Mouse (Mus musculus) liver, postnatal 0 days (tissue): ENCODE measurements around the gene Fbxw9. TPM values are rescaled to one million over a fixed set of nuclear protein-coding genes. Genes with fewer than 3 reads are reported as not detected.
A peak's percentile ranks its signal among the peaks of the same experiment; 100 is the strongest.

ENCODE experiments used
- ATAC-seq: fragments of 200-750 bp; cut with Nextera tagmentation; 2 replicates; pipeline ENCODE4 v1.8.0; 2017; ENCODE audit warnings: mild to moderate bottlenecking, moderate library complexity
- DNase-seq: peaks from one replicate; pipeline ENCODE4 v3.0.0-alpha.2; 2016
- H3K27ac ChIP-seq: fragments of 300-500 bp; sonication (generic); 2 replicates; pipeline ENCODE4 v1.5.1; 2014; ENCODE audit warnings: antibody characterized with exemption, moderate library complexity, mild to moderate bottlenecking, low read depth
- H3K27me3 ChIP-seq: fragments of 300-500 bp; sonication (generic); 2 replicates; pipeline ENCODE4 v1.6.1; 2014; ENCODE audit warnings: low read length, control low read depth, mixed read lengths; ENCODE audit not compliant: insufficient read depth
- H3K36me3 ChIP-seq: fragments of 300-500 bp; sonication (generic); replicated peaks from 2 replicates; pipeline ENCODE4 v1.6.1; 2014; ENCODE audit warnings: mild to moderate bottlenecking, control low read depth, low read length, moderate library complexity, mixed read lengths; ENCODE audit not compliant: insufficient read depth
- H3K4me1 ChIP-seq: fragments of 300-500 bp; sonication (generic); 2 replicates; pipeline ENCODE4 v1.6.1; 2014; ENCODE audit warnings: antibody characterized with exemption, mild to moderate bottlenecking, control low read depth; ENCODE audit not compliant: insufficient read depth
- H3K4me2 ChIP-seq: fragments of 300-500 bp; sonication (generic); 2 replicates; pipeline ENCODE4 v1.6.1; 2014; ENCODE audit warnings: low read depth, mild to moderate bottlenecking, low read length, moderate library complexity, mixed read lengths
- H3K4me3 ChIP-seq: fragments of 300-500 bp; sonication (generic); 2 replicates; pipeline ENCODE4 v1.5.1; 2014; ENCODE audit warnings: low read depth, low read length
- H3K9ac ChIP-seq: fragments of 300-500 bp; sonication (generic); replicated peaks from 2 replicates; pipeline ENCODE4 v1.6.1; 2014; ENCODE audit warnings: mild to moderate bottlenecking, moderate library complexity
- H3K9me3 ChIP-seq: fragments of 300-500 bp; sonication (generic); 2 replicates; pipeline ENCODE4 v1.6.1; 2016; ENCODE audit warnings: mild to moderate bottlenecking, control low read depth, low read length, mixed read lengths
- CTCF ChIP-seq: sonication (generic); IDR thresholded peaks from 2 replicates; pipeline ENCODE4 v1.5.1; 2016; ENCODE audit warnings: antibody characterized with exemption, low read depth
- EP300 ChIP-seq: IDR thresholded peaks from 2 replicates; pipeline ENCODE4 v1.6.1; 2016; ENCODE audit warnings: antibody characterized with exemption, low read depth, mild to moderate bottlenecking
- WGBS: fragments of 180-500 bp; shearing (Covaris S2); extraction: QIAGEN DNeasy Blood & Tissue Kit; methylation state at CpG from one replicate; pipeline ENCODE4 v1.1.7; 2014; ENCODE audit not compliant: insufficient replicate concordance; 5-methylcytosine and 5-hydroxymethylcytosine counted together
- microRNA-seq: library from miRNA; unstranded; fragments of <30 nt; microRNA quantifications from one replicate; pipeline ENCODE4, GENCODE M21; 2016
- polyA plus RNA-seq: library from polyadenylated mRNA; unstranded; fragments of >200 nt; fragmentation: Nextera tagmentation; extraction: Ambion mirVana; gene quantifications from 2 replicates; pipeline ENCODE4 v1.2.1, GENCODE M21; 2015

Fbxw9 gene
- polyA plus RNA-seq, 1 experiment from 2014 or later: 14.4 TPM

DNA sequence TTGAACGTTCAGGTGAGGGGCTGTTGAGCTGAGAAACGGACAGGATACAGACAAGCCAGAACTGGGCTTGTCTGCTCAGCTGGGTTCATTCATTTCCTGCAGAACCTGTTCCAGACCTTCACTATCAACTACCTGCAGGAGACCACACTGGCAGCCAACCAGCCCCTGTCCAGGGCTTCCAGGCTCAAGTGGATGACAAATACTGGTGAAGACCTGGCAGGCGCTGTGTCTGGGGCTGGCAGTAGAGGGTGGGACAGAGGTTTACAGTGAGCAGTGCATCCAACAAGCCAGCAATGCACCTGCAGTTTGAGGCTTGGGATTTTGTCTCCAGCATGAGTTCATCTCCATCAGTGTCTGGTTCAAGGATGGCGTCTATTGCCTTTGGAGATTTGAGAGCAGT, 37.0 kb downstream of the Fbxw9 start:
- Histone ChIP-seq H3K27ac (no peak overlapping the region), H3K9me3 (0 out of 2 replicates have a peak, but pooled peaks cover 2% of the 10 kb centered on the region), H3K4me1 (no peaks in the 10 kb centered on the region), H3K36me3 (peaks cover 45% of the 10 kb centered on the region), H3K4me2 (no peak overlapping the region), H3K4me3 (no peak overlapping the region), H3K27me3 (no peaks in the 10 kb centered on the region), H3K9ac (no peak overlapping the region)
- WGBS: 78% methylated on average over 4 of the region's 4 CpGs
- DNase-seq (no peak), ATAC-seq (no peak)
- TF ChIP-seq CTCF (no peak), EP300 (no peak)

DNA sequence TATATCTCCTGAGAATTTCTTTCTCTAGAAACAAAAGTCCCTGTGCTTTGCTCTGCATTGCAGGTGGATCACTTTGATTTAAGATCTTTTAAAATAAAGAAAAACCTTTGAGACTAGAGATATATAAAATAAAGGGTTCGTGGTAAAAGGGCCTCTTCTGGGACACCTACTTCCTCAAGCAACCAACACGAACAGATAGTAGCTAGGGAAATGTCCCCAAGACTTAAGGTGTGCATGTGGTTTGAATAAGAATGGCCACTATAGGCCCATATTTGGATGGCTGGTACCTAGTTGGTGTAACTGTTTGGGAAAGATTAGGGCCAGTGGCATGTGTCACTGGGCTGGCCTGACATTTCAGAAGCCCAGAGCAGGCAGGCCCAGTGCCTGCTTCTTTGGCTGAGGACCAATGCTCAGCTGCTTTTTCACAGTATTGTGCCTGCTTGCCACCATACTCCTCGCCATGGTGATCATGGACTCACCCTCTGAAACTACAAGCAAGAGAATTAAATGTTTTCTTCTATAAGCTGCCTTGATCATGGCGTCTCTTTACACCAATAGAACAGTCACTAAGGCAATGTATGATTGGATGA, 40.3 kb downstream of the Fbxw9 start:
- Histone ChIP-seq H3K4me2 (no peak overlapping the region), H3K9ac (no peak overlapping the region), H3K27ac (no peak overlapping the region), H3K4me1 (no peaks in the 10 kb centered on the region), H3K36me3 (peaks cover 27% of the 10 kb centered on the region), H3K4me3 (no peak overlapping the region), H3K9me3 (0 out of 2 replicates have a peak, but pooled peaks cover 2% of the 10 kb centered on the region), H3K27me3 (no peaks in the 10 kb centered on the region)
- DNase-seq (no peak), ATAC-seq (no peak)
- WGBS: 65% methylated on average over 4 of the region's 4 CpGs
- TF ChIP-seq CTCF (no peak), EP300 (no peak)

DNA sequence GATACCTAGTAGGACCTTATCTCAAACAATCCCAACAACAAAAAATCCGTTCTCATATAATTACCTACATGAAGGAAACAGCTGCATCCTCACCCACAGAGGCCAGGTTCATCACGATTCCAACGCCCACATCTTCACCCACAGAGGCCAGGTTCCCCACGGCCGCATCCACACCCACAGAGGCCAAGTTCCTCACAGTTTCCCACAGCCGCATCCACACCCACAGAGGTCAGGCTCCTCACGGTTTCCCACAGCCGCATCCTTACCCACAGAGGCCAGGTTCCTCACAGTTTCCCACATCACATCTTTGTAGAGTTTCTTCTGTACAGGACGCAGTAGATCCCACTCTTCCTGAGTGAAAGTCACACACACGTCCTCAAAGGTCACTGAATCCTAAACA, 53.4 kb downstream of the Fbxw9 start:
- H3K9me3 ChIP-seq: peaks cover 8% of the 10 kb centered on the region
- 80% methylated on average over 10 of the region's 10 CpGs for WGBS

DNA sequence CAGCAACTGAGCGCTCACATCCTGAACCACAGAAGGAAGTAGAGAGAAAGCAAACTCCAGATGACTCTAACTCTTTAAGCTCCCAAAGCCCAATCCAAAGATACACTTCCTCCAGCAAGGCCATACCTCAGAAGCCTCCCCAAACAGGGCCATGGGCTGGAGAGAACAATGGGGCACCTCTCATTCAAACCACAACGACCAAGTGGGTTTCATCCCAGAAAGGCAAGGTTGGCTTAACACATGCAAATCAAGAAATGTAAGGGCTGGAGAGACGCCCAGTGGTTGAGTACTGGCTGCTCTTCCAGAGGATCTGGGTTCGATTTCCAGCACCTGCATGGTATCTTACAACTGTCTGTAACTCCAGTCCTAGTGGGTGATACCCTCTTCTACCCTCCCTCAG, 55.6 kb downstream of the Fbxw9 start:
- TF ChIP-seq CTCF (no peak), EP300 (no peak)
- no peak overlapping the region for H3K4me3 ChIP-seq
- 73% methylated on average over 4 of the region's 4 CpGs for WGBS
- H3K4me1 ChIP-seq: peaks cover 3% of the 10 kb centered on the region; the same call in 1 of the 2 replicates
- H3K9me3 ChIP-seq: peaks cover 3% of the 10 kb centered on the region
- no peak overlapping the region for H3K27ac ChIP-seq
- peak overlapping the region; percentile 56; the same call in 1 of the 2 replicates for H3K4me2 ChIP-seq
- H3K9ac ChIP-seq: no peak overlapping the region
- H3K27me3 ChIP-seq: no peaks in the 10 kb centered on the region
- peaks cover 30% of the 10 kb centered on the region for H3K36me3 ChIP-seq
- ATAC-seq (no peak), DNase-seq (no peak)

More for the DNA sequence above, 53.4 kb downstream of the Fbxw9 start:
- H3K4me1 ChIP-seq: peaks cover 3% of the 10 kb centered on the region; the same call in 1 of the 2 replicates
- ATAC-seq (no peak), DNase-seq (no peak)
- H3K4me3 ChIP-seq: no peak overlapping the region
- no peak overlapping the region for H3K9ac ChIP-seq
- no peak overlapping the region for H3K27ac ChIP-seq
- no peak overlapping the region for H3K4me2 ChIP-seq
- H3K27me3 ChIP-seq: no peaks in the 10 kb centered on the region
- no peak for TF ChIP-seq EP300
- TF ChIP-seq CTCF: no peak
- peaks cover 39% of the 10 kb centered on the region for H3K36me3 ChIP-seq

Small RNA genes within 50 kb of the gene (microRNA-seq; reads per million reads assigned to microRNA genes)
- 1.2 reads per million for gene Gm23388
- gene Mir7070: 1.6 reads per million

Other genes starting within 250 kb of the Fbxw9 start
- gene Dand5, start 237.2 kb upstream of the Fbxw9 start, polyA plus RNA-seq: 2.4 and 2.5 TPM in 2 replicates
- gene Gadd45gip1, start 228.5 kb upstream of the Fbxw9 start, polyA plus RNA-seq: 31.9 and 34.9 TPM in 2 replicates
- gene Rad23a, start 219.4 kb upstream of the Fbxw9 start, polyA plus RNA-seq: 154 and 164 TPM in 2 replicates
- gene Calr, start 213.1 kb upstream of the Fbxw9 start, polyA plus RNA-seq: 331 and 375 TPM in 2 replicates
- gene Farsa, start 203.1 kb upstream of the Fbxw9 start, polyA plus RNA-seq: 30.3 and 33.6 TPM in 2 replicates
- gene Syce2, start 187.9 kb upstream of the Fbxw9 start, polyA plus RNA-seq: 30.6 and 31.2 TPM in 2 replicates
- gene Gcdh, start 166.1 kb upstream of the Fbxw9 start, polyA plus RNA-seq: 139 and 141 TPM in 2 replicates
- gene Klf1, start 158.1 kb upstream of the Fbxw9 start, polyA plus RNA-seq: 133 and 149 TPM in 2 replicates
- 15.4 and 16.0 TPM in 2 replicates for gene Dnase2a, start 151.5 kb upstream of the Fbxw9 start, polyA plus RNA-seq
- 0.07 TPM in 1 of 2 replicates, not detected in the other for gene Mast1, start 122.7 kb upstream of the Fbxw9 start, polyA plus RNA-seq
- gene Rtbdn, start 113.1 kb upstream of the Fbxw9 start, polyA plus RNA-seq: 0.09 TPM in 1 of 2 replicates, not detected in the other
- gene Gm49661, start 90.6 kb upstream of the Fbxw9 start, polyA plus RNA-seq: 0.89 TPM in 1 of 2 replicates, not detected in the other
- gene Prdx2, start 90.5 kb upstream of the Fbxw9 start, polyA plus RNA-seq: 780 and 831 TPM in 2 replicates
- gene Rnaseh2a, start 90.3 kb upstream of the Fbxw9 start, polyA plus RNA-seq: 67.1 and 70.8 TPM in 2 replicates
- 14.2 and 21.9 TPM in 2 replicates for gene Junb, start 81.3 kb upstream of the Fbxw9 start, polyA plus RNA-seq
- gene Hook2, start 69.5 kb upstream of the Fbxw9 start, polyA plus RNA-seq: 12.0 and 12.2 TPM in 2 replicates
- gene Best2, start 45.5 kb upstream of the Fbxw9 start, polyA plus RNA-seq: not detected in 2 replicates
- gene Asna1, start 34.8 kb upstream of the Fbxw9 start, polyA plus RNA-seq: 33.2 and 34.4 TPM in 2 replicates
- 63.0 and 73.6 TPM in 2 replicates for gene Trir, start 33.2 kb upstream of the Fbxw9 start, polyA plus RNA-seq
- gene Tnpo2, start 23.1 kb upstream of the Fbxw9 start, polyA plus RNA-seq: 7.6 and 8.2 TPM in 2 replicates
- not detected in 2 replicates for gene Gm5741, start 7.9 kb downstream of the Fbxw9 start, polyA plus RNA-seq
- gene Dhps, start 11.7 kb downstream of the Fbxw9 start, polyA plus RNA-seq: 24.8 and 27.7 TPM in 2 replicates
- 63.5 and 66.8 TPM in 2 replicates for gene Wdr83os, start 20.7 kb downstream of the Fbxw9 start, polyA plus RNA-seq
- gene Wdr83, start 21.3 kb downstream of the Fbxw9 start, polyA plus RNA-seq: 17.6 and 18.4 TPM in 2 replicates
- gene Man2b1, start 23.2 kb downstream of the Fbxw9 start, polyA plus RNA-seq: 42.6 and 44.6 TPM in 2 replicates
- gene Zfp791, start 63.0 kb downstream of the Fbxw9 start, polyA plus RNA-seq: 2.0 and 5.2 TPM in 2 replicates
- gene Cks1brt, start 91.9 kb downstream of the Fbxw9 start, polyA plus RNA-seq: not detected in 2 replicates
- not detected in 2 replicates for gene Olfr371, start 165.9 kb downstream of the Fbxw9 start, polyA plus RNA-seq
- 40.1 and 46.3 TPM in 2 replicates for gene Orc6, start 239.6 kb downstream of the Fbxw9 start, polyA plus RNA-seq
- gene Vps35, start 239.7 kb downstream of the Fbxw9 start, polyA plus RNA-seq: 48.1 and 54.6 TPM in 2 replicates